ENCODE assay signal across 7 mouse cellular contexts in genomic region chr5:100519027-100519411, GRCm38 (mm10). TPM values are rescaled to one million over a fixed set of nuclear protein-coding genes. Genes with fewer than 3 reads are reported as not detected.
DNase-seq lines count a peak whose midpoint lies in the region; ATAC-seq lines count a peak whose summit lies in the region.

No protein-coding gene starts in this region.

- ATAC-seq in megakaryocyte, adult 5-6 weeks (ENCODE audit: poor library complexity, severe bottlenecking): no peak
- ATAC-seq in limb, embryonic 12.5 days (ENCODE audit: insufficient number of reproducible peaks, insufficient read depth, low FRiP score, low TSS enrichment, low read depth): no peak
- ATAC-seq in stomach, embryonic 14.5 days (ENCODE audit: insufficient number of reproducible peaks, insufficient read depth, low FRiP score, low read depth): no peak

- no peak for DNase-seq in retina, postnatal 1 day
- no peak for DNase-seq in left cerebral cortex, adult 18-20 months (ENCODE audit: low spot score in 2 of 2)

- peak overlapping the region; percentile 95 for H3K4me3 ChIP-seq in megakaryocyte, embryonic 14.5 days (replicated peaks)
- H3K4me3 ChIP-seq in erythroblast, embryonic 14.5 days (replicated peaks): peak overlapping the region; percentile 92
- peak overlapping the region; percentile 84 for H3K4me3 ChIP-seq in limb, embryonic 12.5 days (replicated peaks)
- H3K4me3 ChIP-seq in stomach, embryonic 14.5 days (ENCODE audit: low read depth, low read length): peak overlapping the region; percentile 48

- peaks cover 3% of the 10 kb centered on the region for H3K27me3 ChIP-seq in megakaryocyte, embryonic 14.5 days (replicated peaks)
- peaks cover 18% of the 10 kb centered on the region for H3K27me3 ChIP-seq in erythroblast, embryonic 14.5 days (ENCODE audit: control insufficient read depth)
- no peaks in the 10 kb centered on the region for H3K27me3 ChIP-seq in limb, embryonic 12.5 days
- H3K27me3 ChIP-seq in stomach, embryonic 14.5 days (ENCODE audit: control insufficient read depth, insufficient read depth, low read length): no peaks in the 10 kb centered on the region

- no peaks in the 10 kb centered on the region for H3K9me3 ChIP-seq in megakaryocyte, embryonic 14.5 days
- no peaks in the 10 kb centered on the region for H3K9me3 ChIP-seq in erythroblast, embryonic 14.5 days (ENCODE audit: control insufficient read depth, low read length)
- H3K9me3 ChIP-seq in limb, embryonic 12.5 days: no peaks in the 10 kb centered on the region
- no peaks in the 10 kb centered on the region for H3K9me3 ChIP-seq in stomach, embryonic 14.5 days (ENCODE audit: control insufficient read depth, low read depth, low read length)

- H3K9ac ChIP-seq in limb, embryonic 12.5 days (replicated peaks): peak overlapping the region; percentile 85
- peak overlapping the region; percentile 43 for H3K9ac ChIP-seq in stomach, embryonic 14.5 days (replicated peaks; ENCODE audit: low read depth, low read length)

- H3K4me1 ChIP-seq in megakaryocyte, embryonic 14.5 days: peaks cover 62% of the 10 kb centered on the region
- H3K4me1 ChIP-seq in erythroblast, embryonic 14.5 days (ENCODE audit: control insufficient read depth): peaks cover 28% of the 10 kb centered on the region
- peaks cover 18% of the 10 kb centered on the region for H3K4me1 ChIP-seq in limb, embryonic 12.5 days (replicated peaks)
- H3K4me1 ChIP-seq in stomach, embryonic 14.5 days (ENCODE audit: control insufficient read depth, insufficient read depth, low read length): 0 out of 2 replicates have a peak, but pooled peaks cover 7% of the 10 kb centered on the region

- peak overlapping the region; percentile 85; the same call in 1 of the 2 replicates for H3K27ac ChIP-seq in limb, embryonic 12.5 days
- peak overlapping the region; percentile 39; the same call in 1 of the 2 replicates for H3K27ac ChIP-seq in stomach, embryonic 14.5 days (ENCODE audit: low read length)

- H3K36me3 ChIP-seq in megakaryocyte, embryonic 14.5 days (replicated peaks; ENCODE audit: low read length): peaks cover 13% of the 10 kb centered on the region
- H3K36me3 ChIP-seq in erythroblast, embryonic 14.5 days (ENCODE audit: control insufficient read depth): peaks cover 13% of the 10 kb centered on the region
- peaks cover 13% of the 10 kb centered on the region; the same call in 1 of the 2 replicates for H3K36me3 ChIP-seq in limb, embryonic 12.5 days
- no peaks in the 10 kb centered on the region for H3K36me3 ChIP-seq in stomach, embryonic 14.5 days (ENCODE audit: control insufficient read depth, insufficient read depth, low read length)

- peak overlapping the region; percentile 81 for H3K4me2 ChIP-seq in limb, embryonic 12.5 days
- H3K4me2 ChIP-seq in stomach, embryonic 14.5 days (replicated peaks; ENCODE audit: low read depth, low read length): peak overlapping the region; percentile 80

- WGBS in limb, embryonic 12.5 days: 7% methylated on average over 5 of the region's 5 CpGs
- WGBS in stomach, embryonic 14.5 days: 9% methylated on average over 5 of the region's 5 CpGs

RNA-seq across cellular contexts. Expression of gene Cops4, which starts 0.9 kb away (rescaled TPM):
- polyA plus RNA-seq in megakaryocyte, embryonic 14.5 days (2012; ENCODE audit: insufficient read depth, low replicate concordance): 2.9 and 14.4 TPM in 2 replicates
- 45.6 and 56.6 TPM in 2 replicates for total RNA-seq in megakaryocyte, adult 5-6 weeks (2015)
- 81.4 and 81.5 TPM in 2 replicates for total RNA-seq in megakaryocyte, adult 5-6 weeks (2017)
- polyA plus RNA-seq in erythroblast, embryonic 14.5 days (2012): 0.84 and 2.2 TPM in 2 replicates
- polyA plus RNA-seq in limb, embryonic 12.5 days (2016; fragmentation: Nextera tagmentation; extraction: Ambion mirVana): 221 and 224 TPM in 2 replicates
- 187 and 188 TPM in 2 replicates for polyA plus RNA-seq in stomach, embryonic 14.5 days (2014; fragmentation: Nextera tagmentation; extraction: Ambion mirVana)
- 10 to 100 TPM; 84.4 to 85.3 TPM for total RNA-seq in left cerebral cortex, adult 18-20 months (2021)

RNA-seq across cellular contexts. Expression of gene Lin54, which starts 18.6 kb away (rescaled TPM):
- polyA plus RNA-seq in megakaryocyte, embryonic 14.5 days (2012; ENCODE audit: insufficient read depth, low replicate concordance): 0.39 TPM in 1 of 2 replicates, not detected in the other
- 36.7 and 39.9 TPM in 2 replicates for total RNA-seq in megakaryocyte, adult 5-6 weeks (2015)
- total RNA-seq in megakaryocyte, adult 5-6 weeks (2017): 42.2 and 45.1 TPM in 2 replicates
- 0.10 and 0.25 TPM in 2 replicates for polyA plus RNA-seq in erythroblast, embryonic 14.5 days (2012)
- polyA plus RNA-seq in limb, embryonic 12.5 days (2016; fragmentation: Nextera tagmentation; extraction: Ambion mirVana): 14.6 and 16.6 TPM in 2 replicates
- polyA plus RNA-seq in stomach, embryonic 14.5 days (2014; fragmentation: Nextera tagmentation; extraction: Ambion mirVana): 15.3 and 16.1 TPM in 2 replicates
- total RNA-seq in left cerebral cortex, adult 18-20 months (2021): 10 to 100 TPM; 24.7 to 24.8 TPM

RNA-seq across cellular contexts. Expression of gene Plac8, which starts 53.0 kb away (rescaled TPM):
- 6.4 TPM in 1 of 2 replicates, not detected in the other for polyA plus RNA-seq in megakaryocyte, embryonic 14.5 days (2012; ENCODE audit: insufficient read depth, low replicate concordance)
- total RNA-seq in megakaryocyte, adult 5-6 weeks (2015): 1,942 and 2,045 TPM in 2 replicates
- 1,369 and 1,731 TPM in 2 replicates for total RNA-seq in megakaryocyte, adult 5-6 weeks (2017)
- 0.08 TPM in 1 of 2 replicates, not detected in the other for polyA plus RNA-seq in erythroblast, embryonic 14.5 days (2012)
- polyA plus RNA-seq in limb, embryonic 12.5 days (2016; fragmentation: Nextera tagmentation; extraction: Ambion mirVana): 2.6 and 3.8 TPM in 2 replicates
- polyA plus RNA-seq in stomach, embryonic 14.5 days (2014; fragmentation: Nextera tagmentation; extraction: Ambion mirVana): 148 and 159 TPM in 2 replicates
- under 1 TPM in 1 of 2 experiments, not detected in 1; 0.53 TPM for total RNA-seq in left cerebral cortex, adult 18-20 months (2021)

Comparison
In these comparisons a context has a peak if more than half of its experiments do, and no peak if none do; other contexts are left out.
1. RNA of gene Cops4, which starts 0.9 kb away (polyA plus RNA-seq): 221 to 224 TPM in limb, embryonic 12.5 days and 187 to 188 TPM in stomach, embryonic 14.5 days; 2.9 to 14.4 TPM in megakaryocyte, embryonic 14.5 days and 0.84 to 2.2 TPM in erythroblast, embryonic 14.5 days; every median in the first group is over 10 times any median in the second.
2. RNA of gene Lin54, which starts 18.6 kb away (polyA plus RNA-seq): 15.3 to 16.1 TPM in stomach, embryonic 14.5 days and 14.6 to 16.6 TPM in limb, embryonic 12.5 days; 0.39 TPM in megakaryocyte, embryonic 14.5 days and 0.10 to 0.25 TPM in erythroblast, embryonic 14.5 days; every median in the first group is over 10 times any median in the second.
3. RNA of gene Plac8, which starts 53.0 kb away (polyA plus RNA-seq): 148 to 159 TPM in stomach, embryonic 14.5 days; 6.4 TPM in megakaryocyte, embryonic 14.5 days, 2.6 to 3.8 TPM in limb, embryonic 12.5 days and 0.08 TPM in erythroblast, embryonic 14.5 days; every median in the first group is over 10 times any median in the second.
4. Peak in every context shown above with its lines, with median percentiles within 50 percentile points of each other: H3K4me3 ChIP-seq.